Mouse (Mus musculus): Measurements from ENCODE around the gene Sar1a.

The Sar1a gene

DNA sequence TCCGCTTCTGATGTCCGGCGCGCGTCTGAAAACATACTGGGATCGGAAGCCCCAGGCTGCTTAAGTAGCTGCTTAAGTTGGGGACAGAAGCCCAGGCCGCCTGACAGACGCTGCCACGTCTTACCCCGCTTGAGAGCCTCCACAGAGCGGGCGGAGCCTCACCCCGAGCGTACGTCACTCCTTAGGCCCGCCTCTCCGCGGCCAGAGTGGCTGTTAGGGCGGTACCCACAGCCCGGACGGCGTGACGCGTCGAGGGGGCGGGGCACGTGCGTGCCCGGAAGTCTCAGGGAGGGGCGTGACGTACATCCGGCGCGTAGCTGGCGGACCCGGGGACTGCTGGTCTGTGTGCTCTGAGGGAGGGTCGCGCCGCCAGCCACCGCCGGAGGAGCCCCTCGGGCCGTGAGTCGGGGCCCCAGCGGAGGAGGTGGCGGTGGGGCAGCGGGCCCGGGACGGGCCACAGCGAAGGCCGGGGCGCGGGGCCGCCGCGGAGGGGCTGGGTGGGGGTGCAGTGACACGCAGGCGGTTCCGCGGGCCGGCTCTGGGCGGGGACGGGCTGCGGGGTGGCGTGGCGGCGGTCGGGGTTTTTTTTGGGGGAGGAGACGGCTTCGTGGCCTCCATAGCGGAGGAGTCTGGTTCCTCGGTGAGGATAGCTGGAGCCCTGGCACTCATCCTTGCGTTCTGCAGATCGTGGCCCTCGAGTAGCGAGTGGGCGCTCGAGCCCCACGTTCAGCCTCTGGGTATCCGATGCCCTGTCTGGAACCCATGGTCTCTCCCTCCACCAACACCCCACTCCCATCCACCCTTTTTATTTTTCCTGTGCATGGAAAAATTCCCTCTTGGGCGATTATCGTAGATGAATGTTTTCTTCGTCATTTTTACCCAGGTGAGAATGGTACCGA, at the start of gene Sar1a:
Gene Sar1a (plus strand): TSS at position 285 of the 899 bp plus-strand sequence.
- peak; percentile 98 for DNase-seq

DNA sequence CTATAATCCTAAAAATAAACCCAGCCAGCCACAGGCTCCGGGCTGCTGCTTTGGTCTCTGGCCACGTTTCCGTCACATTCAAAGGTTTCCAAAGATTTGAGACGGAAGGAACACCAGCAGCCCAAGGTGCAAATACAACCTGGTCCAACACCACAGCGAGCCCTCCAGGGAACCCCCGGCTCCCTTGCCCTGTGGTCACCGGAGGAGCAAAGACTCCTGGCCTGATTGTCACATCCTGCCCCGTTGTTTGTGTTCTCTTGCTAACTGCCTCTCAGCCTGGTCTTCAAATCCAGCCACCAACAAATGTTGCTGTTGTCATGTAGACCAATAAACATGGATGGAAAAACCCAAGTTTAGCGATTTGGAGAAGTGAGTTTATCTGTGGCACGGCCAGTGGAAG, 47.7 kb upstream of the Sar1a start:
- DNase-seq = no peak

DNA sequence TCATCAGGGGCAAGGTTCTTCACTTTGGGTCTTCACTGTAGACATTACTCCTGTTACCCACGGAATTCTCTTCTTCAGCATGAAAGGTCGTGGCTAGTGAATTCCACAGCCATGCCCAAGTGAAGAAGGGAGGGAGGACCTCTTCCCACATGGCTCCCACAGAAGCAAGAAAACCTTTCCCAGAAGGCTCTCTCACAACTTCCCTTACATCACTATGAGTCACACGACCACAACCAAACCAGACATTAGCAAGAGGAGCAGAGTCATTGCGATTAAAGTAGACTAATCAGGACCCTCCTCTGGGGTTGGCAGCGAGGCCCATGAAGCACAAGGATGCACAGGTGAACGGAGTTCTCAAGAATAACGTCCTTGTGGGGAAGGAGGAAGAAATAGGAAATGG, 43.0 kb upstream of the Sar1a start:
- no peak for DNase-seq

DNA sequence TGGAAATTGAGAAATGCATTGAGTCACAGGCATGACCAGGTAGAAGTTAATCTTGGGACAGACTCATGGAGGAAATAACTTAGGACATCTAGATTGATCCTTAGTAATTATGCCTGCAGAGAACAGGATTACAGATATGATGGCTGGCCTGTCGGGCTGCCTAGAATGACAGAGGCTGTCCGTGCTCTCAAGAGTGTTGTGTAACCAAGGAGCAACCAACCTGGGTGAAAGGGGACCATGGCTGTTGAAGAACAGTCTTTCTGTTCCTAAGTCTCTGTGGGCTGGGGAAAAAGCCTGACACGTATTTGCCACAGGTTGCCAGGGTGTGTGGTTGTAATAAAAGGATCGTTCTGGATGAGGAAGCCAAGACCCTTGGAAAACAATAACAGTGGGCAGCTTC, 39.7 kb upstream of the Sar1a start:
- no peak for DNase-seq

DNA sequence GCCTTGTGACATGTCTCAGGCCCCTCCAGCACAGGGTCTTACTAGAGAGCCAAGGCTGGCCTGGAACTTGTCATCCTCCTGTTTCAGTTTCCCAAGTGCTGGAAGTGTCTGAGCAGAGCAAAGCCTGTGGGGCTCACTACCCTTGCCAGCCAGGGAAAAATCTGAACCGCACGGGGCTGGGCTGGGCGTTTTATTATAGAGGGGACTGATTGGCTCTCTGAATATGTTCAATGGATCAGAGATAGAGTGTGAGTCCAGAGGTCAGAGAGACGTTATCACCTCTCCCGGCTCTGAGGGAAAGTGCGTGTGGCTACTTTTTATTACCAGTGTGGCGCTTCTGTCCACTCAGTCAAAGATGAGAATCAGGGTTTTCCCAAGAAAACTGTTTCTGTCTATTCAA, 33.5 kb upstream of the Sar1a start:
- DNase-seq = no peak

DNA sequence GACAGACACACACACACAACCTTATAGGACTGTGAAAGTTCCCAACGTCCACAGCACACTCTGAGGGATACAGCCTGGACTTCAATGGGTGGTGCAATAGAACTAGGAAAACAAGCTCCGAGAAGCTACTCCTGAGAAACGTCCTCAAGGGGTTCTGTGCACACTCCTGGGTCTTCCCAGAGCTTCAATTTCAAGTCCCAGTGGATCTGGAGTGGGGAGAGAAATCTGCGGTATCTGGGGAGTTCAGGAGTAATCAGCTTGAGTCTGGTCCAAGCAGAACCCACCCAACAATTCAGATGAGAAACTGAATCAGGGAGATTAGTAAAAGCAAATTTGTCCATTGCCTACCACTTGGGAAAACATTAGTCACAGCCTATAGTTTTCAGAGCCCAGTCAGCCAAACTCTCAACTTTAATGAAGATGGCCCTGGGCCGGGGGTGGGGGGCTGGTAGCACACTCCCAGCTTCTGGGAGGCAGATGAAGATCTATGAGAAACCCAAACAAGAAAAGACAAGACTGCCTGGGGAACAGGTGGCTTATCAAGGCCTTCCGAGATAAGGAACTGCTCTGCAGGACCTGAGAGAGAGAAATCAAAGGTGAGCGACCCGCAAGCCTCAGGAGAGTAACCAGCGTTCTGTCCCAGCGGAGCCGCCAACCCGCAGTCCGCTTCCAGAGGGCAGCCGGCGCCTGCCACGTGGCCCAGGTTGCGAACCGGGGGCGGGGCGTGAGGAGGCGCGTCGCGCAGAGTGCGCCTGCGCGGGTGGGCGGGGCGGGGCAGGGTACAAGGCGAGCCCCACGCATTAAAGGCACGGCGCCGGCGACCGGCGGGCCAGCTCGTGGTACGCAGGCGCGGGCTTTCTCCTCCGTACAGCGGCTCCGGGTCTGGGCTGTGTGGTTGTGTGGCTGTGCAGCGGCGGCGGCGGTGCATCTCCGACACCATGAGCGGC, 32.0 kb upstream of the Sar1a start, which contains the start of gene Ppa1:
Gene Ppa1 (plus strand): TSS at position 763 of the 947 bp plus-strand sequence.
- DNase-seq = peak; percentile 83

DNA sequence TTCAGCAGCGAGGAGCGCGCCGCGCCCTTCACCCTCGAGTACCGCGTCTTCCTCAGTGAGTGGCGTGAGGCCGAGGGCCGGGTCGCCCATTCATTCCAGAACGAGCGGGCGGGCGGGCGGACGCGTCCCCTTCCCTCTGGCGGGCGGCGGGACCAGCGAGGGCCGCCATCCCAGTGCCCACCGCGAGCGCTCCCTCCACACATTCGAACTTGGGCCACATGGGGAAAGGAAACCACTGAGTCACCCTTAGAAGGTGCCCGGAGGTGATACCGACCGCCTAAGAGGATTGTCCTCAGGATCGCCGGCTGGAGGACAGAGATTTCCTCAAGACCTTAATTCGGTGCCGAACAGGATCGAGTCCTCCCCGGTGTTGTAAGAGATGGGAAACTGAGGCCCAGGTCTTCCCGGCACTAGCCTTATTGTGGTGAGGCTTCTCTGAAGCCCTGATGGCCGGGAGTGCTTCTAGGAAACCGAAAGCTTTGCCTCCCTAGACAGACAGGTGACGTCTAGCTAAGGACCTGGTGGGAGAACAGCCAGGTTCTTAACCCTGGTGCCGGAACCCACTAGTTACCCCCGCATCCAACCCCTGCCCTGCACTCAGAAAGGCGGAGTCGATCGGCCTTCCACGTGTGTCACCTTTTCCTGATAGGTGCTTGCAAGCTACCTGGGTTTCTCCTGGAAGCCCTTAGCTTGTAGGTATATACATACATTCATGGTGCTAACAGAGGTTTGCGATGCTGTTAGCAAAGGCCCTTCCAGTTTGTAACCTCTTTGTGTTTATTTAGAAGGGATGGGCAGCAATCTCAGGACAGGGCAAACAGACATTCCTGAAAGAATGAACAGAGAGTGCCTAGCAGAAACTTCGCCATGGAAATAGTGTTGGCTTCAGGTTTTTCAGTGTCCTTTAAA, 31.1 kb upstream of the Sar1a start:
- peak; percentile 14 for DNase-seq

DNA sequence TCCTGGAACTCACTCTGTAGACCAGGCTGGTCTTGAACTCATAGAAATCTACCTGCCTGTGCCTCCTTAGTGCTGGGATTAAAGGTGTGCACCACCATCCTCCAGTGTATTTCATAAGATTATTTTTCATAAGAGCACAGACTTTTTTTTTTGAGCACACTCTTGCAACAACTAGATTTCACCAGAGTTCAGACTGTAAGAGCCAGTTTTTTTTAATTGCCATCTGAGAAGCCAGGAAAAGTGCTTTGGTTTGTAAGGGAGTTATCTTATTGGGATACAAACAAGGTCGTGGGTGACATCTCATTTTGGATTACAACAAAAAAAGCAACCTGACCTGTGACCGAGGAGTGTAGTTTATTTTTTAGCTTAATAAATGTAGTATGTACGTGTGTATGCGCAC, 26.0 kb upstream of the Sar1a start:
- DNase-seq = no peak

DNA sequence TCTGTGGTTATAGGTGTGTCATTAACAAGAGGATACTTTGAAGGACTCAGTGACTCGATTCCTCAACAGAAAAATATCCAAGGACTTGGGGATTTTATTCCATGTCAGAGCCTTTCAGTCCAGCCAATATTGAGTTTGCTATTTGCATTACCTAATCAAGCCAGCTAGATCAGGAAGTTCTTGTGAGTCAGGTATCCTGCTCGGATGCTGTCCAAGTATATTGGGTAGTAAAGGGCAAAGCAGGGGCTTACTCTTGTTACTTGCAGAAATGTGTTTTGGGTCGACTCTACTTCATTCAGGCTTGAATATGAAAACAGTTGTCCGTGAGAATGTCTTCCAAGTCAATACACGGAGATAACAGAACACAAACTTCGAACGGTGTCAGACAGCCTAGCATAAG, 25.4 kb upstream of the Sar1a start:
- no peak for DNase-seq

DNA sequence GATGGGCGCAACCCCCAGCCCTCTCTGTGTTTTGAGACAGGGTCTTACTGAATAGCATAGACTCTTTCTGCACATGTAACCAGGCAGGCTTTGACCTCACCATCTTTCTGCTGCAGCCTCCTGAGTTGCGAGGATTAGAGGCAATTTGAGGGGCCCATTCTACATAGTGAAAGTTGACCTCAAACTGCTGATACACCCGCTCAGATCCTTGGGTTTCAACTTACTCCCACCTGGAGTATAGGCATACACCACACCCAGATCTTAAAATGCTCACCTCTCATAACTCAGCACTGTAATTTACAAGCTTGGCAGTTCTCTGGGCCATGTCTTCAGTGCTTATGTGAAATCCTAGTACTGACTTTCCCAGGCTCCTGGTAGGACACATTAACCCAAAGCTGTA, 24.9 kb upstream of the Sar1a start:
- no peak for DNase-seq

DNA sequence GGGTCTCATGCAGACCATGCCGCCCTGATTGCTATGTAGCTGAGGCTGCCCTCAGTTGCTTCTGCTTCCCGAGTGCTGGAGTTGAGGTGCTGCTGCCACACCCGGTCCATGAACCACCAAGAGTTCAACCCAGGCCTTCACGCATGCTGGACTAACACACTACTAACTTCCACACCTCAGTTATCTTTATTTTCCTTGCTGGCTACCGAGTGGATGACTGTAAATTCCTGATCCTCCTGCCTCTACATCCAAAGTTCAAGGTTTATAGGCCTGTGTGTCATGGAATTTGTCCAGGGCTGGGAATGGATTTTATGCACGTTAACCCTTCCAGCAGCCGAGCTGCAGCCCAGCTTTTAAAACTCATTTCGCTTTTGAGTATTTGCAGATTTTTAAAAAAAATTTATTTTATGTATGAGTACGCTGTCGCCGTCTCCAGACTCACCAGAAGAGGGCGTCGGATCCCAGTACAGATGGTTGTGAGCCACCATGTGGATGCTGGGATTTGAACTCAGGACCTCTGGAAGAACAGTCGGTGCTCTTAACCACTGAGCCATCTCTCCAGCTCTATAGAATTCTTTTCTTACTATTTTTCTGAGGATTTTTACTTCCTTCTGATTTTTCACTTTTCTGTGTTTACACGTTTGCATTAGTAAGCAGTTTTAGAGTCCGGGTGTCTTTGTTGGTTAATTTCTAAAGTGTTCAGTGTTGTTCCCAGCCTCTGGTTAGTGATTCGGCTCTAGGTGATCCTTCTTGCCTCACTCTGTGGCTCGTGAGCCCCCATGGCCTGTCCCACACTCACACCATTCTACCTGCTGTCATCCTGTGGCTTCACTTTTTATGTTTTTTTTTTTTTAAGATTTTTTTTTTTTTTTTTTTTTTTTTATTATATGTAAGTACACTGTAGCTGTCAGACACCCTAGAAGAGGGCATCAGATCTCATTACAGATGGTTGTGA, 22.9 kb upstream of the Sar1a start:
- DNase-seq = peak; percentile 72

DNA sequence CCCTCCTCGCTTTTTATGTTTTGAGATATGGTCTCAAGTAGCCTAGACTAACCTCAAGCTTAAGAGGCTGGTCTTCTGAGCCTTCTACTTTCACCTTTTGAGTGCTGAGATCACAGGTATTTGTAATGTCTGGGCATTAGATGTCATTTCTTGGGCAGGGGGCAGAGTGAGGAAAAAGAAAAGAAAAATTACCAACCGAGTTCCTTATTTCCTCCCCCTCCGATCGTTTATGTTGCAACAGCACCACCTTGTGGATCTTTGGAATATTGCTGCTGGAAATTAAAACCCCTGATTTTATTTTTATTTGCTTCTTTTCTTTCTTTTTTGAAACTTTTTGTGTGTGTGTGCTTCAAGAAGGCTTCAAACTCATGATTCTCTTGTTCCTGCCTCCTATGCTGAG, 22.1 kb upstream of the Sar1a start:
- DNase-seq = peak; percentile 31

DNA sequence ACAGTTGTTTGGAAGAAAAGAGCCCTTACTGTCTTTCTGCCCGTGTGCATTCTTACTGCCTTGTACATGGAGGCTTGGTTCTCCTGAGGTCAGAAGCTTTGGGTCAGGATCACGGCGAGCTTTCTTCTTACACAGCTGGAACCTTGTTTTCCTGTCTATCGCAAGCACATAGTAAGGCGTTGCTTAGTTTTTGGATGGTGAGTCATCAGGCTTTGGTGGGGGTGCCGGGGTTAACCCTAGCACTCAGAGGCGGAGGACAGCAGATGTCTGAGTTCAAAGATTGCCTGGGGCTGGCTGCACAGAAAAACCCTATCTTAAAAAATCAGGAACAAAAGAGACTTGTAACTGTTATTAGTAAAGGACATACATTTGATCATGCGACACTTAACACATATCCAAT, 18.2 kb upstream of the Sar1a start:
- no peak for DNase-seq

DNA sequence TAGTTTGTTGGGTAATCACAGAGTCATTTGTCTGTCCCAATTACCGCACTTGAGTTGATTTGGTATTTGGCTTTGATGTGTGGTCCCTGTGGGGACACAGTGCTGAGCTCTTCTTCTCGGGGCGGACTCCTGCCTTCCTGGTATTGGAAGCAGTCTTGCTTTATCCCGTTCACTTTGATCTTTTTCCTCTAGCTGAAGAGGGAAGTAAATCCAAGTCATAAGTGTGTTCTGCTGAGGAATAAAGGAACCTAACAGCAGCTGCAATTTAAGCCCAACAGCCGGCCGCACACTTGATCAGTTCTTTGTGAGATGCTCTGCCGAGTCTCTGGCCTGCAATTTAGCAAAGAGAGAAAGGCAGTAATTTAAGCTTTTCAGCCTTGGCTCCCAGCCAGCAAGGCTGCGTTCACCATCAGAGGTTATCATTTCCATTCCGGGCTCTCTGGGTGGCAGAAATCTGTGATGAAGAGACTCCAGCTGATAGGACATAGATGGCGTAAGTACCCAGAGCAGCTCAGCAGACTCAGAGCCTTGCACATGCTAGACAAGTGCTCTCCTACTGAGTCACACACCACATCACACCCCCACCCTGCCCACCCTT, 17.6 kb upstream of the Sar1a start:
- DNase-seq = no peak

DNA sequence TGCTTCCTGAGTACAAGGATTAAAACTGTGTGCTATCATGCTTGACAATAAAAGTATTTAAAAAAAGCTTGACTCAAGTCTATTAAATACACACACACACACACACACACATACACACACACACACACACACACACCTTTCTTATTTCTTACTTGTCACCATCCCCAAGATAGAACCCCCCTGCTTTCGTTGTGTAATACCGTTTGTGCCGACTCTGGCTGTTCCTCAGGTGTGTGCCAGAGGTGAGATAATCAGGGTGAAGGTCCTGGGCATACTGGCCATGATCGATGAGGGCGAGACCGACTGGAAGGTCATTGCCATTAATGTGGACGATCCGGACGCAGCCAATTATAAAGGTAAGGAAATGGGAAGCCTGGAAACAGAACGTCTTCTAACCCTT, 15.0 kb upstream of the Sar1a start:
- DNase-seq = no peak

DNA sequence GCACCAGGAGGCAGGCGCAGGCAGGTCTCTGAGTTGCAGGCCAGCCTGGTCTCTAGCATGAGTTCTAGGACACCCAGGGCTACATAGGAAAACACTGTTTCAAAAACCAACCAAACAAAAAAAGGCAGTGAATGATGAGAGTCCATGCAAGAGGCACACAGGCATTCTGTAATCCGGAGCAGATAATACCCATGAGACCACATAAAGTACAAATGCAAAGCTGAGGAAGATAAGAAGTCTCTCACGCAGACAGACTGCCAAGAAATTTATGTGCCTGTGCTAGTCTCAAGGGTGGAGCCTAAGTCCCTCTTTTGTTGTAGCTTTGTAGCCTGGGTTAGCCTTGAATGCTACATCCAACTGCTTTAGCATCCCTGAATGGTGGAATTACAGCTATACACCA, 14.4 kb upstream of the Sar1a start:
- DNase-seq = no peak

DNA sequence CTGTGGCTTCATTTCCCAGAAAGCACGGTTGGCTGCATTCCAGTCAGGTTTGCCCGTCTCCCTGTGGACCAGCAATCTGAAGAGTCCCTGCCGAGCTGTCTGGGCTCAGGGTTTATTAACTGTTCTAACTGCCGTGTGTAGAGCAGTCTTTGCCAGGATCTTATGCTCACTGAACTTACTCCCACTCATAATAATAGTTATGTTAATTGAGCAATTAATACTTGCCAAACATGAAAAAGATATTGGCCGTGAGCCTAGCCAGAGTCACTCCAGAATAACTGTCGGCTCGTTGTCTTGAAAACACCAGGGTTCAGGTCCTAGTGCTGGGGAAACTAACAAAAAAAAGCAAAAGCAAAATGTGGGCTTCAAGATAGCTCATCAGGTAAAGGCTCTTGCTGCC, 10.8 kb upstream of the Sar1a start:
- DNase-seq = no peak

DNA sequence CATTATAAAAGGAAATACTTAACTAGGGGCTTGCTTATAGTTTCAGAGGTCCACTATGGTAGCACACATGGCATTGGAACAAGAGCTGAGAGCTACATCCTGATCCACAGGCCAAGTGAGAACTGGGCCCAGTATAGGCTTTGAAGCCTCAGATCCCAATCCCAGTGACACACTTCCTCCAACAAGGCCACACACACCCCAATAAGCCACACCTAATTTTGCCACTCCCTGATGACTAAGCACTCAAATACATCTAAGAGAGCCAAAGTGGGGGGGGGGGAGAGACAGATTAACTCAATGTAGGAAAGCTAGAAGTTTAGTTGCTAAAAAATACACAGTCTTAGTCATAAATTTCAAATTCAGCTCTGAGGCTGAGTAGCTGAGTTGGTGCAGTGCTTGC, 10.2 kb upstream of the Sar1a start:
- no peak for DNase-seq

DNA sequence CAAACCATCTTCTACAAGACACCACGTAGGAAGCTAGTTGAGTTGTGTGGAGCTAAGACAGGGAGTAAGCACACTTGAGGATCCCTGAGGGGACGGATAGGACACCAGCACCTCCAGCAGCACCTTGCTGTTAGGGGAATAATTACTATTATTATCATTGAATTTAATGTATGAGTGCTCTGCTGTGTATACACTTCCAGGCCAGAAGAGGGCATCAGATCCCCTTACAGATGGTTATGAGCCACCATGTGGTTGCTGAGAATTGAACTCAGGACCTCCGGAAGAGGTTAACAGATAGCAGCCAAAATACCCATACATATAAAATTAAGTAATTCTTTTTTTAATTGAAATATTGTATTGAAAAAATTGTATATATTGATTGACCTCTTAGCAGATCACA, 9.3 kb upstream of the Sar1a start:
- DNase-seq = no peak

DNA sequence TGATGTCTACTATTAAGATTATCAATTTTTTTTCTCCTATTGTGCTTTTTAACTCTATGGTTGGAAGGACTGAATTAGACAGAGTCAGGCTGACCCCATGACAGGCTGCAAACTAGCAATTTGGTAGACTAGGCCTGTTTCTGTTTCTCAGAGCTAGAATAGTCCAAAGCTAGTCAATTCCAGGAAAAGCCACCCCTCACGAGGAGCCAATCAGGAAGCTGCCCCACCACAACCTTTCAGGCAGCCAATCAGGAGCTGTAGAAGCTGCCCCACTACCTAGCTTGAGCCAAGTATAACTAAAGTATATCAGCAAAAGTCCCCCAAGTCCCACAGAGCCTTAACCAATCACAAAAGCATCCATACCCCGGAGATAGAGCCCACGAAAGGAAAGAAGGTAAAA, 4.2 kb upstream of the Sar1a start:
- no peak for DNase-seq

DNA sequence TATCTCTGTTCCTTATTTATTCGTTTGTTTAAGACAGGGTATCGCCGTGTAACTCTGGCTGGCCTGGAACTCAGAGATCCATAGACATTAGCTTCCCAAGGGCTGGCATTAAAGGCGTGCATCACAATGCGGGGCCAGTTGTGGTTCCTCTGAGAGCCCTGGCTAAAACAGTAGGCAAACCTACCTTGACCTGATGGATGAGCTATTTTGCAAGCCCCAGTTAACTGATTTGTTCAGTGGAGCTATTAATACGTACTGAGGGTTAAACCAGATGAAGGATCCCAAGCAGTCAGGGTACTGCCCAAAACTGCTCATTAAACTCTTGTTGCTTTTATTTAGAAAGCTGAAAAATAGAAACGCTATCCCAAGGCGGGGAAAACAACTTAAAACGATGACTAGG, 554 bp upstream of the Sar1a start:
- peak; percentile 60 for DNase-seq
